Mouse (Mus musculus) brain, embryonic 14.5 days (tissue): ENCODE results near the gene Slc23a4. TPM values are rescaled to one million over a fixed set of nuclear protein-coding genes. Genes with fewer than 3 reads are reported as not detected.

Experiments used
- DNase-seq: peaks from one replicate; pipeline ENCODE4 v3.0.0-alpha.2; 2011; ENCODE audit warnings: low read depth
- CTCF ChIP-seq: fragments of 200-500 bp; IDR thresholded peaks from 2 replicates; pipeline ENCODE4 v1.5.1; 2012; ENCODE audit warnings: inconsistent platforms, mild to moderate bottlenecking, moderate library complexity, borderline replicate concordance; ENCODE audit not compliant: insufficient read depth, insufficient read length; ENCODE audit errors: extremely low read depth
- POLR2A ChIP-seq: fragments of 200-500 bp; IDR thresholded peaks from 2 replicates; pipeline ENCODE4 v1.6.1; 2012; ENCODE audit warnings: mild to moderate bottlenecking, inconsistent platforms, borderline replicate concordance; ENCODE audit not compliant: poor library complexity, insufficient read depth, insufficient read length, severe bottlenecking; ENCODE audit errors: extremely low read depth
- polyA plus RNA-seq: library from polyadenylated mRNA; depleted of rRNA; stranded (reverse); fragments of >200 nt; gene quantifications from 2 replicates; pipeline ENCODE4 v1.2.3, GENCODE M21; 2012; rRNA removed

Slc23a4 gene
- polyA plus RNA-seq: 1.7 and 2.0 TPM in 2 replicates

- TF ChIP-seq POLR2A (no peak), CTCF (no peak)
- DNase-seq: peak; percentile 42
Observed at GRCm38 (mm10) chr6:34988081-34988761, at the start of gene Slc23a4. TSS of gene Slc23a4 (minus strand) at chr6:34988404.

GRCm38 (mm10) chr6:35033341-35033740, 45.1 kb upstream of the Slc23a4 start:
- no peak for DNase-seq
- TF ChIP-seq CTCF: no peak
- TF ChIP-seq POLR2A: no peak

GRCm38 (mm10) chr6:35032704-35033103, 44.5 kb upstream of the Slc23a4 start:
- DNase-seq: no peak
- no peak for TF ChIP-seq POLR2A
- no peak for TF ChIP-seq CTCF

DNA sequence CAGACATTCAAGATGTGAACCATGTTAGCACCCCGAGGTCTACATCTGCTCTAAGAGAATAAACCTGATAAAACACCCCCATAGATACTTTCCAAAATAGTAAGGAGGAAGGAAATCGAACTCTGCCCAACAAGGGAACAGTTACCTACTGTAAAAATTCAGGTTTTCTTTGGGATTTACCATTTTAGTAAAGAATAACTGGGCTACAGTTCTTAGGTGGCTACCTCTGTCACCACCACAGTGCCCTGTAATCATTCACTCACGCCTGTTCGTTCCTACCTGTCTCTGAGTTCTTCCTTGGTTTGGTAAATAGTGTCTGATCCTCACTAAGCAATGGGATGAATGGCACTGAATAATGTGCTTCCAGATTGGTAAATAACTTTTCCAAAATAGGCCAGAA, 42.6 kb upstream of the Slc23a4 start:
- DNase-seq: no peak

GRCm38 (mm10) chr6:35030226-35030625, 42.0 kb upstream of the Slc23a4 start:
- DNase-seq: no peak
- TF ChIP-seq POLR2A: no peak
- TF ChIP-seq CTCF: no peak

More for the DNA sequence above, 42.6 kb upstream of the Slc23a4 start:
- TF ChIP-seq POLR2A (no peak), CTCF (no peak)

DNA sequence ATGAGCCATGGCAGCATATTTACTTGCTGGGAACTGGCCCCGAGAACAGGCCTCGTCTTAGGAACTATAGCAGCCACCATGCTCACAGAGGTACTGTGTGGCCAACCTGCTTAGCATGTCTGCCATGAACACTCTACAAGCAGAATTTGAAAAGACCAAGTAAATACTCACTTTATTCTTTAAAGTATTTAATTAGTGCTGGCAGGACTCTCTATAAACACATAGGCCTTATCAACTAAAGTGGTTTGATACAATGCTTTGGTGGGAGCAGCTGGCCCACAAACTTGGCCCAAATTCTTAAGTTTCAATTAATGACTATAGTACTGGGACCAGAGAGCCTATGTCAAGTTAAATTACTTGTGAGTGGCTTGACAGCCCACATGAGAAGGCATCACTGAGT, 39.8 kb upstream of the Slc23a4 start:
- TF ChIP-seq POLR2A (no peak), CTCF (no peak)
- peak; percentile 68 for DNase-seq

- peak; percentile 54 for DNase-seq
- TF ChIP-seq POLR2A: no peak
- TF ChIP-seq CTCF: no peak
Observed at GRCm38 (mm10) chr6:35027257-35027656, 39.1 kb upstream of the Slc23a4 start.

DNA sequence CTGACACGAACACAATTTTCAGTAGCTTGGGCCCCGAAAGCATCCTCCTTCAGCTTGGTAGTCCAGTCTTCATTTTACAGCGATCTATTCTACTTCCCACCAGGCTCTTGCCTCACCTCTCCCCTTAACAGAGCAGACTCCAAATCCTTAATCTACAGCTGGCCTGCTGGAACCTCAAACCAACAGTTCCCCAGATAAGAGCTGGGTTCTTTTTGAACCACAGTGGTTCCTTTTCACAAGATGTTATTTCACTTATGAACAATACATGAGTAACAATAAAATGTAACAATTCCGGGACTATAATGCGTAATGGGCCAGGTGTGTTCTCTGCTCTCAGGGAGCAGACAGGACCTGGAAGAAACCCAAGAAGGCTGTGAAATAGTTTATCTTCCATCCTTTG, 28.4 kb upstream of the Slc23a4 start:
- no peak for DNase-seq

DNA sequence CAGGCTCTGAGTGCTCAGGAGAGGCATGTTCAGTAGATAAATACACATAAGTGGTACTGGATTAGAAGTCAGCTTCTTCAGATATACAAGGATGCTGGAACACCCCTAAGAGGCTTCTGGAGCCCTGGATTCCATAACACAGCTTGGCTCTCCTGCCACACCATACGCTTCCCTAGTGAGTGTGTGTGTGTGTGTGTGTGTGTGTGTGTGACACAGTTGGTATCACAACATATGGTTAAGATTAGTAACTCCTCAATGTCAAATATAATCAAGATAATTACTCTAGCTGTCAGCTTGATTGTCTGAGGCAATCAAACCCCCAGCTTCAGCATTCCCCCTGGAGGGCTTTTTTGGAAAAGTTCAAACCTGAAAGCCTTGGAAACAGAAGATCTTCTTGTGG, 23.7 kb upstream of the Slc23a4 start:
- peak; percentile 78 for DNase-seq
- TF ChIP-seq CTCF (no peak), POLR2A (no peak)

More for the DNA sequence above, 28.4 kb upstream of the Slc23a4 start:
- TF ChIP-seq CTCF (no peak), POLR2A (no peak)

GRCm38 (mm10) chr6:35010705-35011104, 22.5 kb upstream of the Slc23a4 start:
- DNase-seq: no peak
- TF ChIP-seq CTCF: 0 out of 2 replicates have a peak, but pooled peaks have one; percentile 3
- TF ChIP-seq POLR2A: no peak

GRCm38 (mm10) chr6:35002261-35002669, 14.1 kb upstream of the Slc23a4 start:
- DNase-seq: peak; percentile 95
- TF ChIP-seq POLR2A: no peak
- no peak for TF ChIP-seq CTCF

DNA sequence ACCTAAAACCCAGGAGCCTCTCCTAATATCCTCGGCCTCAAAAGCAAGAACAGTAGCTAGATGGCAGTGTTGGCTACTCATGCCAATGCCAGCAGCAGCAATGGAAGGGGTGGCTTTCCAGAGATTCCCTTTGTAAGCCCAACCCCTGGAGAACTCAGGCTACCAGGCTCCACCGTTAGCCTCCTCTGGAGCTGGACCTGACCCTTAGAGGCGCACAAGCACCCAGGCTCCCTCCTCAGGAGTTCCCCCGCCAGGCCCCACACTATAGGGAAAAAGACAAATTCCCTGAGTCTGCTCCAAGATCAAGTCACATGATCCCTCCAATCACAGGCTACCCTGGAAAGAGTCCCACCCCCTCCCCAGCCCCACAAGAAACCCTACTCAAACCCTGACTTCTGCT, 10.9 kb upstream of the Slc23a4 start:
- DNase-seq: peak; percentile 79
- TF ChIP-seq CTCF: peak; percentile 62; the same call in 1 of the 2 replicates
- TF ChIP-seq POLR2A: no peak
